ENCODE assay signal across 8 mouse cellular contexts in genomic region chr11:87357317-87358300, GRCm38 (mm10). TPM values are rescaled to one million over a fixed set of nuclear protein-coding genes. Genes with fewer than 3 reads are reported as not detected.
A peak's percentile ranks its signal among the peaks of the same experiment; 100 is the strongest.
DNase-seq lines count a peak whose midpoint lies in the region; ATAC-seq lines count a peak whose summit lies in the region.

No protein-coding gene starts in this region.

- no peak overlapping the region for H3K27ac ChIP-seq in heart, embryonic 12.5 days (ENCODE audit: poor library complexity, severe bottlenecking)
- H3K27ac ChIP-seq in midbrain, embryonic 14.5 days (replicated peaks; ENCODE audit: low read depth, low read length), result peak overlapping the region; percentile 88

- H3K4me1 ChIP-seq in heart, embryonic 12.5 days (replicated peaks), result peaks cover 5% of the 10 kb centered on the region
- peaks cover 5% of the 10 kb centered on the region for H3K4me1 ChIP-seq in midbrain, embryonic 14.5 days (ENCODE audit: control insufficient read depth, insufficient read depth, low read length)

- WGBS in heart, embryonic 12.5 days, result 10% methylated on average over 31 of the region's 31 CpGs
- 4% methylated on average over 31 of the region's 31 CpGs for WGBS in midbrain, embryonic 14.5 days

- peak overlapping the region; percentile 83 for H3K4me3 ChIP-seq in heart, embryonic 12.5 days
- H3K4me3 ChIP-seq in midbrain, embryonic 14.5 days (replicated peaks; ENCODE audit: low read depth, low read length), result peak overlapping the region; percentile 90

- H3K9ac ChIP-seq in heart, embryonic 12.5 days, result peak overlapping the region; percentile 78
- H3K9ac ChIP-seq in midbrain, embryonic 14.5 days (replicated peaks; ENCODE audit: low read length), result peak overlapping the region; percentile 90

- H3K4me2 ChIP-seq in heart, embryonic 12.5 days, result peak overlapping the region; percentile 93
- peak overlapping the region; percentile 69 for H3K4me2 ChIP-seq in midbrain, embryonic 14.5 days (ENCODE audit: low read length)

- no peaks in the 10 kb centered on the region; the same call in 1 of the 2 replicates for H3K27me3 ChIP-seq in heart, embryonic 12.5 days (replicated peaks)
- no peaks in the 10 kb centered on the region for H3K27me3 ChIP-seq in midbrain, embryonic 14.5 days (ENCODE audit: control insufficient read depth, insufficient read depth, low read length)

- no peaks in the 10 kb centered on the region for H3K9me3 ChIP-seq in heart, embryonic 12.5 days (replicated peaks)
- no peaks in the 10 kb centered on the region for H3K9me3 ChIP-seq in midbrain, embryonic 14.5 days (ENCODE audit: control insufficient read depth, low read length)

- H3K36me3 ChIP-seq in heart, embryonic 12.5 days, result no peaks in the 10 kb centered on the region
- no peaks in the 10 kb centered on the region for H3K36me3 ChIP-seq in midbrain, embryonic 14.5 days (ENCODE audit: control insufficient read depth, insufficient read depth, low read length)

- ATAC-seq in cerebellum, adult (ENCODE audit: insufficient number of reproducible peaks, low FRiP score, low TSS enrichment), result no peak
- no peak for ATAC-seq in heart, embryonic 12.5 days (ENCODE audit: insufficient number of reproducible peaks, low FRiP score)
- no peak for ATAC-seq in midbrain, embryonic 14.5 days (ENCODE audit: low FRiP score, low TSS enrichment)

- peak; percentile 6 for DNase-seq in cerebellum, adult 11-12 months
- peak; percentile 28 to 38 for DNase-seq in B cell, adult 2 months
- DNase-seq in cerebellum, adult 9-11 months, result peak; percentile 4
- peak; percentile 17 to 19 for DNase-seq in layer of hippocampus, postnatal 36 days
- peak; percentile 69 for DNase-seq in midbrain, embryonic 14.5 days
- DNase-seq in c-Kit-positive CD71-positive TER-119-positive erythroid progenitor cells, embryonic 14.5 days (ENCODE audit: low spot score), result no peak

RNA-seq across cellular contexts. Expression of gene Ppm1e, which starts 1.2 kb away (rescaled TPM):
- 3.8 and 5.4 TPM in 2 replicates for polyA plus RNA-seq in heart, embryonic 12.5 days (2016; fragmentation: Nextera tagmentation; extraction: Ambion mirVana)
- 100 to 1,000 TPM; 262 to 263 TPM for total RNA-seq in layer of hippocampus, postnatal 36 days (2021)
- polyA plus RNA-seq in midbrain, embryonic 14.5 days (2014; fragmentation: Nextera tagmentation; extraction: Ambion mirVana), result 33.8 and 34.9 TPM in 2 replicates

RNA-seq across cellular contexts. Expression of gene Rad51c, which starts 47.1 kb away (rescaled TPM):
- 10.8 and 11.5 TPM in 2 replicates for polyA plus RNA-seq in heart, embryonic 12.5 days (2016; fragmentation: Nextera tagmentation; extraction: Ambion mirVana)
- total RNA-seq in layer of hippocampus, postnatal 36 days (2021), result 1 to 10 TPM; 4.6 to 6.1 TPM
- polyA plus RNA-seq in midbrain, embryonic 14.5 days (2014; fragmentation: Nextera tagmentation; extraction: Ambion mirVana), result 3.3 and 5.6 TPM in 2 replicates

RNA-seq across cellular contexts. Expression of gene Tex14, which starts 47.3 kb away (rescaled TPM):
- polyA plus RNA-seq in heart, embryonic 12.5 days (2016; fragmentation: Nextera tagmentation; extraction: Ambion mirVana), result 0.27 and 0.45 TPM in 2 replicates
- under 1 TPM; 0.25 to 0.43 TPM for total RNA-seq in layer of hippocampus, postnatal 36 days (2021)
- polyA plus RNA-seq in midbrain, embryonic 14.5 days (2014; fragmentation: Nextera tagmentation; extraction: Ambion mirVana), result 0.86 and 0.92 TPM in 2 replicates
